Mouse (Mus musculus) spleen, adult 10 weeks (tissue): ENCODE measurements around the gene Cotl1. TPM values are rescaled to one million over a fixed set of nuclear protein-coding genes. Genes with fewer than 3 reads are reported as not detected.

ENCODE experiments used
- polyA plus RNA-seq: library from polyadenylated mRNA; stranded (reverse); fragments of 350-450 nt; fragmentation: Illumina TruSeq; extraction: RNeasy Lipid Tissue Mini Kit (QIAGEN cat#74804); gene quantifications from one replicate; pipeline ENCODE4 v1.2.3, GENCODE M21; 2015; ENCODE audit warnings: low replicate concordance; ENCODE audit not compliant: insufficient read depth

Gene Cotl1
- polyA plus RNA-seq, result 125 TPM

DNA sequence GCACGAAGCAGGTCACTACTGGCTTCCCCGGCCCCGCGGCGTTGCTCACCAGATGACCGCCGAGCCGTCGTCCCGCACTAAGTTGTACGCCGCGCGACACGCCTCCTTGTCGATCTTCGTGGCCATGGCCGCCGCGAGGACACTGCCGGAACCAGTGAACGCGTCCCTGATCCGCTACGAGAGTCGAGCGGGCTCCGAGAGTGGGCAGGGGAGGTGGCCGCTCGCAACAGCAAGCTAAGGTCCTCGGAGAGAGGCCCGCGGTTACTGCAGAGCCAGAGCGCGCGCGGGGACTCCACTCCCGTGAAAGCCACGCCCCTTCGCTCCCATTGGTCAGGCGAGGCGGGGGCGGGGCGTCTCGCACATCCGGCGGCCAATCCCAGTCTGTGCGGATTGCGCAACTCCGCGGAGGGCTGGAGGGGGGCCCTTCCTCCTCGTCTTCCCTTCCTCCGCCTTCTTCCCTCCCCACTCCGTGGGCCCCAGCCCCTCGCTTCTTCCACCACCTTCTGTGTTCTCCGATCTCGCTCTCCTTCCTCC lies at the start of gene Cotl1:
Cotl1 (minus strand) TSS at position 270 of the 534 bp plus-strand sequence.

DNA sequence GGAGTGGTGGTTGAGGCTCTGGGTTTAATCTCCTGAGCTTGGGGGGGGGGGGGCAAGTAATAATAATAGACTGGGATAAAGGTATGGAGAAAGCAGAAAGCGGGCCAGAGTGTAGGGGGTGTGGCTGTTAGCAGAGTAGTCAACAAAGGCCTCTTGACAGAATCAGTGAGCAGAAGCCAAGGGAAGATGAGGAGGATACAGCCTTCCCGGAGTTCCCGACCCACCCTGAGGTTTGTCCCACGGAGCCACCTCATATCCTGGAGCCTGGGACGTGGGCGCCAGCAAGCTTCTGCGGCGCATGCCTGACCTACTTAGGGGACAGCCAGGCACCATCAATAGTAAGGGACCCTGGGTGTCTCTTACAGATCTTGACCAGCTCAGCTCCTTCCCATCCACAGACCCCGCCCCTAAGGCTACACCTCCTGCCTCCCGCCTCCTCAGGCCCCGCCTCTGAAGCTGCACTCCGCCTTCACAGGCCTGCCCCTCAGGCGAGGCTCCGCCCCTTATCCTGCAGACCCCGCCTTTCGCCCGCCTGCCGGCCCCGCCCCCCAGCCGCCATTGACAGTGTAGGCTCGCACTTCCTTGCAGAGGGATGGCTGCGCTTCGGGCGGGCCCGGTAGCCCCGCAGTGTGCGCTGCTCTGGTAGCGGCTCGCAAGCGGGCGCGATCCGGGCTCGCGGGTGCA lies 21.5 kb upstream of the Cotl1 start, which contains the start of gene Klhl36:
Klhl36 (plus strand) TSS at position 561 of the 684 bp plus-strand sequence.

DNA sequence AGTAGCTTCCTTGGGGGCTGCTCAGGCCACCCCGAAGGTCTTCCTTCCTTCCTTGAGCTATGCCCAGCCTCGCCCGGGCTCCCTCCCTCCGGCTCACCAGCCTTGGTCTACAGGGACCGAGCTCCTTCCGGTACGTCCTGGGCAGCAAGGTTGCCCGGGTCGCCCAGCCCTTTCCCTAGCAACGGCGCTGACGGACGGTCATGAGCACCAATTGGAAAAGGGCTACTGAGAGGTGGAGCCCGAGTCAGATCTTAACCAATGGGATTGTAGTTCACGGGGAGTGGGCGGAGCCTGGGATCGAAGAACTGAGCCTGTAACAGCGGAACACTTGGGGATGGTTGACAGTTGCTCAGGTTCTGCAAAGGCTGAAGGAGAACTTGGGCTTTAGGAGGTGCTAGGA lies 62.1 kb downstream of the Cotl1 start, which contains the start of gene Tldc1:
Tldc1 (minus strand) TSS at position 154 of the 400 bp plus-strand sequence.

Other genes starting within 250 kb of the Cotl1 start
- 2.6 TPM for gene Taf1c, start 235.3 kb downstream of the Cotl1 start, polyA plus RNA-seq
- not detected for gene Adad2, start 227.8 kb downstream of the Cotl1 start, polyA plus RNA-seq
- gene Kcng4, start 204.9 kb downstream of the Cotl1 start, polyA plus RNA-seq, result 0.07 TPM
- 1.4 TPM for gene Wfdc1, start 174.2 kb downstream of the Cotl1 start, polyA plus RNA-seq
- not detected for gene Atp2c2, start 140.5 kb downstream of the Cotl1 start, polyA plus RNA-seq
- gene Tldc1, start 62.1 kb downstream of the Cotl1 start, polyA plus RNA-seq, result 4.4 TPM
- gene Klhl36, start 21.7 kb upstream of the Cotl1 start, polyA plus RNA-seq, result 1.6 TPM
- 83.1 TPM for gene Usp10, start 69.8 kb upstream of the Cotl1 start, polyA plus RNA-seq
- 14.7 TPM for gene Gm20388, start 70.3 kb upstream of the Cotl1 start, polyA plus RNA-seq
- 4.5 TPM for gene Crispld2, start 151.9 kb upstream of the Cotl1 start, polyA plus RNA-seq